ENCODE assay signal across 9 mouse cellular contexts in the genomic region with DNA sequence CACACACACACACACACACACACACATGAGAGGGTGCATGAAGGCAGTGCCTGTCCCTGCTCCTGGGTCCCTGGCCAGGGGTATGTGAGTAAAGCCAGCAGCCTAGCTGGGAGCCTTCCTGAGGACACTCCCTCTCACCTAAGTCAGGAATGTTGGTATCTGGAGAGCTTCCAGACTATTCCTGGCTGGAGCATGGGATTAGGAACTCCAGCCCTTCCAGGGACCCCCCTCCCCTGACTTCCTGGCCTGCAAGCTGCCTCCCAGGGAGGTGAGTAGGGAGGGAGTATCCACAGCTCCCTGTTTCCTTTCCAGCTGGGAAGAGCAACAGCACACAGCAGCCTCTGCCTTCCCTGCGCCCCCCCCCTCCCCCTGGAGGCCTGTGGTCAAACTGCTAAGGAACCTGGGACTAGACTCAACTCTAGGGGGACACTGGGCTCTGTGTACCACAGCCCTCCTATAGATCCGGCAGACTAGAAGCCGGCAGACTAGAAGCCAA. TPM values are rescaled to one million over a fixed set of nuclear protein-coding genes. Genes with fewer than 3 reads are reported as not detected.
DNase-seq lines count a peak whose midpoint lies in the region; ATAC-seq and TF ChIP-seq lines count a peak whose summit lies in the region.
"Had no signal": no experiment of that assay in that cellular context is flagged by ENCODE, and none has a peak within 500 bp of the region (broad histone marks: within the 10 kb centered on the region; RNA-seq: fewer than 3 reads in every experiment).

No protein-coding gene starts in this region.

- ATAC-seq in erythroid progenitor cell, adult 5-6 weeks (replicated peaks; ENCODE audit: low FRiP score, poor library complexity, severe bottlenecking) = no peak

- H3K4me3 ChIP-seq in layer of hippocampus, adult 2 months = no peak overlapping the region

- TF ChIP-seq CTCF in layer of hippocampus, adult 2 months (conservative IDR thresholded peaks at IDR 0.05) = peak; percentile 31

- no peak overlapping the region for H3K27ac ChIP-seq in layer of hippocampus, adult 2 months

- no peak for DNase-seq in layer of hippocampus, adult 2 months (ENCODE audit: low spot score in 2 of 2)
- DNase-seq in layer of hippocampus, postnatal 36 days = no peak
- peak; percentile 99 for DNase-seq in heart, adult 11 months
- peak; percentile 74 for DNase-seq in kidney, adult 9 months
- peak; percentile 63 to 82 for DNase-seq in lung, postnatal 4 days
- DNase-seq in layer of hippocampus, adult 9-11 months = no peak
- DNase-seq in right cerebral cortex, postnatal 36 days (ENCODE audit: low spot score in 2 of 2) = no peak

RNA-seq across cellular contexts. Expression of a gene that starts 1.2 kb away (rescaled TPM):
- under 1 TPM; 0.13 to 0.25 TPM for total RNA-seq in layer of hippocampus, adult 2 months (2021)
- total RNA-seq in layer of hippocampus, postnatal 36 days (2021) = under 1 TPM in 1 of 2 experiments, not detected in 1; 0.20 TPM
- total RNA-seq in erythroid progenitor cell, adult 5-6 weeks (2015; ENCODE audit: low replicate concordance) = not detected in 2 replicates
- total RNA-seq in erythroid progenitor cell, adult 5-6 weeks (2017; ENCODE audit: low replicate concordance) = not detected in 2 replicates
- total RNA-seq: ES-E14 had no signal

RNA-seq across cellular contexts. Expression of a gene that starts 26.1 kb away (rescaled TPM):
- total RNA-seq in layer of hippocampus, adult 2 months (2021) = 100 to 1,000 TPM; 116 to 121 TPM
- total RNA-seq in layer of hippocampus, postnatal 36 days (2021) = 100 to 1,000 TPM; 112 to 121 TPM
- not detected in 2 replicates for total RNA-seq in erythroid progenitor cell, adult 5-6 weeks (2015; ENCODE audit: low replicate concordance)
- total RNA-seq in erythroid progenitor cell, adult 5-6 weeks (2017; ENCODE audit: low replicate concordance) = not detected in 2 replicates

Comparison
In these comparisons a context has a peak if more than half of its experiments do, and no peak if none do; other contexts are left out.
1. DNase-seq: peak in heart, adult 11 months (single experiment), kidney, adult 9 months (single experiment) and lung, postnatal 4 days (2 of 2); none in layer of hippocampus, adult 2 months (0 of 2), layer of hippocampus, postnatal 36 days (0 of 2), layer of hippocampus, adult 9-11 months (single experiment) and right cerebral cortex, postnatal 36 days (0 of 2).
2. RNA of a gene that starts 26.1 kb away (total RNA-seq): 116 to 121 TPM in layer of hippocampus, adult 2 months and 112 to 121 TPM in layer of hippocampus, postnatal 36 days; not detected in erythroid progenitor cell, adult 5-6 weeks; every median in the first group is over 100 times any median in the second.